Comparison of ENCODE assay signal across 8 mouse cellular contexts in genomic region chr16:13409530-13410163, GRCm38 (mm10).
DNase-seq lines count a peak whose midpoint lies in the region; ATAC-seq and TF ChIP-seq lines count a peak whose summit lies in the region.

No protein-coding gene starts in this region.

- no peak overlapping the region for H3K4me3 ChIP-seq in cortical plate, adult 2 months (ENCODE audit: insufficient read depth, low read length)
- no peak overlapping the region for H3K4me3 ChIP-seq in liver, embryonic 14.5 days (ENCODE audit: insufficient read depth in 1 of 2, low read depth in 2 of 2, low read length in 2 of 2)

- no peak for TF ChIP-seq POLR2A in cortical plate, adult 2 months (IDR thresholded peaks at IDR 0.05; ENCODE audit: extremely low read depth, insufficient read depth, low read length)

- TF ChIP-seq CTCF in cortical plate, adult 2 months (IDR thresholded peaks at IDR 0.05; ENCODE audit: extremely low read depth, insufficient read depth, low read length) = peak; percentile 43; the same call in 1 of the 2 replicates
- peak; percentile 50 for TF ChIP-seq CTCF in liver, embryonic 14.5 days (IDR thresholded peaks at IDR 0.05; ENCODE audit: low read depth)

- H3K4me1 ChIP-seq in cortical plate, adult 2 months (ENCODE audit: control insufficient read depth, insufficient read depth, low read length) = no peaks in the 10 kb centered on the region
- H3K4me1 ChIP-seq in liver, embryonic 14.5 days (replicated peaks; ENCODE audit: control insufficient read depth in 2 of 2, insufficient read depth in 2 of 2, low read length in 1 of 2) = no peaks in the 10 kb centered on the region

- H3K9me3 ChIP-seq in liver, embryonic 14.5 days (ENCODE audit: control insufficient read depth, low read length) = no peaks in the 10 kb centered on the region

- WGBS in liver, embryonic 14.5 days (ENCODE audit: insufficient replicate concordance) = 67% methylated on average over 4 of the region's 4 CpGs

- DNase-seq in adrenal gland, adult (ENCODE audit: inconsistent age in 2 of 2, low spot score in 1 of 2) = peak; percentile 32 to 88
- DNase-seq in adrenal gland, postnatal 25 days = no peak
- peak; percentile 56 for DNase-seq in right cerebral cortex, adult 18-20 months
- DNase-seq in right cerebral cortex, postnatal 36 days (ENCODE audit: low spot score in 2 of 2) = no peak
- DNase-seq in hindlimb bud, embryonic 11.5 days (ENCODE audit: extremely low spot score, low read depth, low spot score) = peak; percentile 18
- peak in 2 of 3 experiments; percentile 22 for DNase-seq in liver, embryonic 14.5 days (ENCODE audit: low read depth in 3 of 3, low spot score in 3 of 3)
- DNase-seq in retina, postnatal 7 days (ENCODE audit: low read depth, low spot score) = peak; percentile 51

- H3K27me3 ChIP-seq in liver, embryonic 14.5 days (ENCODE audit: control insufficient read depth, insufficient read depth, low read length) = no peaks in the 10 kb centered on the region

- no peak overlapping the region for H3K9ac ChIP-seq in liver, embryonic 14.5 days (replicated peaks)

- H3K36me3 ChIP-seq in liver, embryonic 14.5 days (replicated peaks; ENCODE audit: control insufficient read depth, insufficient read depth, low read depth) = peaks cover 4% of the 10 kb centered on the region; the same call in 1 of the 2 replicates

- no peak overlapping the region for H3K27ac ChIP-seq in cortical plate, adult 2 months (ENCODE audit: insufficient read depth, low read length)
- no peak overlapping the region for H3K27ac ChIP-seq in liver, embryonic 14.5 days

- H3K4me2 ChIP-seq in liver, embryonic 14.5 days (ENCODE audit: low read depth) = no peak overlapping the region

- ATAC-seq in liver, embryonic 14.5 days (ENCODE audit: insufficient read depth) = no peak

- TF ChIP-seq EP300 in liver, embryonic 14.5 days (IDR thresholded peaks at IDR 0.05; ENCODE audit: low read depth) = no peak

Comparison
In these comparisons a context has a peak if more than half of its experiments do, and no peak if none do; other contexts are left out.
1. DNase-seq: peak in adrenal gland, adult (2 of 2), right cerebral cortex, adult 18-20 months (single experiment), hindlimb bud, embryonic 11.5 days (single experiment), liver, embryonic 14.5 days (2 of 3) and retina, postnatal 7 days (single experiment); none in adrenal gland, postnatal 25 days (single experiment) and right cerebral cortex, postnatal 36 days (0 of 2).